Mouse (Mus musculus): ENCODE measurements around the gene Icmt. TPM values are rescaled to one million over a fixed set of nuclear protein-coding genes. Genes with fewer than 3 reads are reported as not detected.

Icmt gene
- polyA plus RNA-seq, 1 experiment from 2014 or later: 27.6 TPM

- no peak for DNase-seq (ENCODE audit: low spot score)
- no peak overlapping the region for H3K27ac ChIP-seq (replicated peaks)
- peaks cover 91% of the 10 kb centered on the region for H3K27me3 ChIP-seq (ENCODE audit: low read depth, poor library complexity, severe bottlenecking)
- 68% methylated on average over 2 of the region's 2 CpGs for WGBS
- no peak overlapping the region for H3K4me3 ChIP-seq
- H3K36me3 ChIP-seq: peaks cover 12% of the 10 kb centered on the region
- no peaks in the 10 kb centered on the region for H3K9me3 ChIP-seq (replicated peaks)
- H3K4me1 ChIP-seq: peaks cover 55% of the 10 kb centered on the region
These were observed 19.1 kb upstream of the Icmt start for GRCm38 (mm10) chr4:152277916-152278315.

DNA sequence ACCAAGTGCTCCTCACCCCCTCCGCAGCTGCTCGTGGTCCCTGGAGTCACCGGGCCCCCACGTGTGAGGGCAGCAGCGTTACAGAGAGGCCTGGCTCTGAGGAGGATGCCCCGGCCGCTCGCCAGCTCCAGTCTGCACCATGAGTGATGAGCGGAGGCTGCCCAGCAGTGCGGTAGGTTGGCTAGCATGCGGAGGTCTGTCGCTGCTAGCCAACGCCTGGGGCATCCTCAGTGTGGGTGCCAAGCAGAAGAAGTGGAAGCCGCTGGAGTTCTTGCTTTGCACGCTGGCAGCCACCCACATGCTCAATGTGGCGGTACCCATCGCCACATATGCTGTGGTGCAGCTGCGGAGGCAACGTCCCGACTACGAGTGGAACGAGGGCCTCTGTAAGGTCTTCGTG, 18.0 kb upstream of the Icmt start:
- no peak for DNase-seq (ENCODE audit: low spot score)
- Histone ChIP-seq H3K4me3 (no peak overlapping the region), H3K27me3 (ENCODE audit: low read depth, poor library complexity, severe bottlenecking) (peaks cover 91% of the 10 kb centered on the region), H3K36me3 (peaks cover 12% of the 10 kb centered on the region), H3K9me3 (replicated peaks) (no peaks in the 10 kb centered on the region), H3K4me1 (peaks cover 55% of the 10 kb centered on the region), H3K27ac (replicated peaks) (no peak overlapping the region)
- 92% methylated on average over 23 of the region's 23 CpGs for WGBS

DNA sequence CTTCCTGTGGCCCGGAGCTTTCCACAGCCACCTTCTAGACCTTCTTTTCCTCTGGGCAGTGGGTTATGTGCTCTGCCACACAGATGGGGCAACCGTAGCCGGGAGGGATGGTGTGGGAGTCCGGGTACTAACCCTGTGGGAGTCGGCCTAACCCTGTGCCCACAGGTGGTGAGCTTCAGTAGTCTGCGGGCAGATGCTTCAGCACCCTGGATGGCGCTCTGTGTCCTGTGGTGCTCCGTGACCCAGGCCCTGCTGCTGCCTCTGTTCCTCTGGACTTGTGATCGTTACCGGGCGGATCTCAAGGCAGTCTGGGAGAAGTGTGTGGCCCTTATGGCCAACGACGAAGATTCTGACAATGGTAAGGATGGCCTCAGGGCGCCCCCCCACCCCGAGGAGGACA, 15.4 kb upstream of the Icmt start:
- 52% methylated on average over 15 of the region's 15 CpGs for WGBS
- H3K4me3 ChIP-seq: no peak overlapping the region
- no peak overlapping the region for H3K27ac ChIP-seq (replicated peaks)
- H3K36me3 ChIP-seq: peaks cover 12% of the 10 kb centered on the region
- no peak for DNase-seq (ENCODE audit: low spot score)
- no peaks in the 10 kb centered on the region for H3K9me3 ChIP-seq (replicated peaks)
- H3K27me3 ChIP-seq (ENCODE audit: low read depth, poor library complexity, severe bottlenecking): peaks cover 91% of the 10 kb centered on the region
- H3K4me1 ChIP-seq: peaks cover 46% of the 10 kb centered on the region

DNA sequence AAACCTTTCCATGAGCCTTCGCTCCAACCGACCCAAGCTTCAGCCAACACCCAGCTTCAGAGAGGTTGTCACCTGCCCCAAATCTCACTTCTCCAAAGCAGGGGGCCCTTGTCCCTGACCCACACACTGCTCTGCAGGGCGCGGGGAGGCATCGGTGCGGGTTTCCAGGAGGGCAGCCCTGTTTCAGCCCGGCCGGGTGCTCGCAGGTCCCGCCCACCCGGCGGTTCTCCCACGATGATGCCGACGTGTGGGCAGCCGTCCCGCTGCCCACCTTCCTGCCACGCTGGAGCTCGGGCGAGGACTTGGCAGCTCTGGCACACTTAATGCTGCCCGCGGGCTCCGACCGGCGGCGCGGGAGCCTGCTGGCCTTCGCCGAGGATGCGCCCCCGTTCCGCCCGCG, 14.3 kb upstream of the Icmt start:
- peaks cover 12% of the 10 kb centered on the region for H3K36me3 ChIP-seq
- peaks cover 52% of the 10 kb centered on the region for H3K4me1 ChIP-seq
- 22% methylated on average over 34 of the region's 34 CpGs for WGBS
- H3K27me3 ChIP-seq (ENCODE audit: low read depth, poor library complexity, severe bottlenecking): peaks cover 93% of the 10 kb centered on the region
- H3K27ac ChIP-seq (replicated peaks): peak overlapping the region; percentile 46; the same call in 1 of the 2 replicates
- peak overlapping the region; percentile 48 for H3K4me3 ChIP-seq
- no peaks in the 10 kb centered on the region for H3K9me3 ChIP-seq (replicated peaks)
- DNase-seq (ENCODE audit: low spot score): no peak

GRCm38 (mm10) chr4:152283186-152283950, 13.7 kb upstream of the Icmt start:
- H3K27ac ChIP-seq (replicated peaks): peak overlapping the region; percentile 46; the same call in 1 of the 2 replicates
- DNase-seq (ENCODE audit: low spot score): peak; percentile 89
- 4% methylated on average over 70 of the region's 70 CpGs for WGBS
- H3K4me3 ChIP-seq: peak overlapping the region; percentile 48
- no peaks in the 10 kb centered on the region for H3K9me3 ChIP-seq (replicated peaks)
- peaks cover 12% of the 10 kb centered on the region for H3K36me3 ChIP-seq
- H3K4me1 ChIP-seq: peaks cover 58% of the 10 kb centered on the region
- H3K27me3 ChIP-seq (ENCODE audit: low read depth, poor library complexity, severe bottlenecking): peaks cover 99% of the 10 kb centered on the region

GRCm38 (mm10) chr4:152285505-152285904, 11.5 kb upstream of the Icmt start:
- H3K9me3 ChIP-seq (replicated peaks): no peaks in the 10 kb centered on the region
- 4% methylated on average over 10 of the region's 10 CpGs for WGBS
- H3K4me1 ChIP-seq: peaks cover 73% of the 10 kb centered on the region
- peak overlapping the region; percentile 49; the same call in 1 of the 2 replicates for H3K4me3 ChIP-seq
- H3K36me3 ChIP-seq: peaks cover 3% of the 10 kb centered on the region; the same call in 1 of the 2 replicates
- peak; percentile 55 for DNase-seq (ENCODE audit: low spot score)
- H3K27ac ChIP-seq (replicated peaks): no peak overlapping the region
- peaks cover 99% of the 10 kb centered on the region for H3K27me3 ChIP-seq (ENCODE audit: low read depth, poor library complexity, severe bottlenecking)

GRCm38 (mm10) chr4:152286183-152286582, 10.8 kb upstream of the Icmt start:
- no peaks in the 10 kb centered on the region for H3K9me3 ChIP-seq (replicated peaks)
- peak overlapping the region; percentile 49 for H3K4me3 ChIP-seq
- under 1% methylated on average over 32 of the region's 32 CpGs for WGBS
- H3K27ac ChIP-seq (replicated peaks): peak overlapping the region; percentile 70
- H3K27me3 ChIP-seq (ENCODE audit: low read depth, poor library complexity, severe bottlenecking): peaks cover 99% of the 10 kb centered on the region
- peaks cover 80% of the 10 kb centered on the region for H3K4me1 ChIP-seq
- peak; percentile 68 for DNase-seq (ENCODE audit: low spot score)
- no peaks in the 10 kb centered on the region; the same call in 1 of the 2 replicates for H3K36me3 ChIP-seq

DNA sequence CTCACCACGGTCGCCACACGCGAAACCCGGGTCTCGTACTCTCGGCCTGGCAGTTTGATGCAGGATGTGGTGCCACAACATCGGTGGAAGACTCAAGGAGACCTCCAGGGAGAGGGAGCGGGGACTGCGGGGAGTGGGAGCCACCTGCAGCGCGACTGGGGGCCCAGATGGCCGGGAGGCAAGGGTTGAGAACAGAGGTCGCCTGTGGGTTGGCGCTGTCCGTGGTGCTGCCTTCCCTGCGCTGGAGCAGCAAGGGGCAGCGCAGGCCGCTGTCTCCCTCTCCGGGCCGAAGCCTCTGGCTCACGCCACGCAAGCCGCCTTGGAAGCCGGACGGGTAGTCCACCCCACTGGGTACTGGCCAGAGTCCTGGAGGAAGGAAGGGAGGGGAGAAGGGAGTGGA, 10.1 kb upstream of the Icmt start:
- 2% methylated on average over 26 of the region's 26 CpGs for WGBS
- H3K9me3 ChIP-seq (replicated peaks): no peaks in the 10 kb centered on the region
- H3K4me3 ChIP-seq: peak overlapping the region; percentile 49
- no peaks in the 10 kb centered on the region for H3K36me3 ChIP-seq
- H3K4me1 ChIP-seq: peaks cover 80% of the 10 kb centered on the region
- H3K27me3 ChIP-seq (ENCODE audit: low read depth, poor library complexity, severe bottlenecking): peaks cover 99% of the 10 kb centered on the region
- peak; percentile 77 for DNase-seq (ENCODE audit: low spot score)
- peak overlapping the region; percentile 70 for H3K27ac ChIP-seq (replicated peaks)

DNA sequence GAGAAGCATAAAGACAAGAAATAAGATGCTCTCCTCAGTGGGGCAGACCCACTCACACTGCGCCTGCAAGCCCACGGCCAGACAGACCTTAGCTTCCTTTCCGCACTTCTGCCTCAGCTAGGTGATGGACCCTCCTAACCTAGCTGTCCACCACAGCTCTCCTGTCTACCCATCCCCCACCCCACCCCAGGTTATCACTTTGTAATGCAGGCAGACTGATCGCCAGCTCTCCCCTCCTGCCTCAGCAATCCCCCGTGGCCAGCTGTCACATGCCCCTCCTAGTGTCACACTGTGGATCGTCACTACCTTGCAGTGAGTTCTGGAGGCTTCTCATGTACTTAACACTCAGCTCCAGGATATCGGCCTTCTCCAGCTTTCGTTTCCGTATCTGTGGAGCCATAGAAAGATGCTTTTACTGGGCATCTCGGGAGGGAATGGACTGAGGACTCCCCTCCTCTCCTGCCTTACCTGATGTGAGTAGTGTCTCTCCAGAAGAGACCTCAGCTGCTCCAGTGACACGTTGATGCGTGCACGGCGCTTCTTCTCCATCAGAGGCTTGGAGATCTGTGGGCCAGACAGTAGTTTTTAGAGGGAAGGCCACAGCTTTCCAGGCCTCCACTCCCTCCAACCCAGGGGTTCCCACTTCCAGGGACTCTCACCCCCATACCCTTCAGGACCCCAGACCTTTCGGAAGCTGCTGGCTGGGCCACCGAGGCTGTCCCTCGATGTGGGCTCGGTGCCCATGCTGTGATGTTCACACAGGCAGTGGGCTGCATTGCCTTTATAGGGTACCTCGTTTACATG, 9.5 kb upstream of the Icmt start:
- Histone ChIP-seq H3K27me3 (ENCODE audit: low read depth, poor library complexity, severe bottlenecking) (peaks cover 99% of the 10 kb centered on the region), H3K9me3 (replicated peaks) (no peaks in the 10 kb centered on the region), H3K27ac (replicated peaks) (peak overlapping the region; percentile 70; the same call in 1 of the 2 replicates), H3K36me3 (no peaks in the 10 kb centered on the region), H3K4me3 (peak overlapping the region; percentile 49), H3K4me1 (peaks cover 84% of the 10 kb centered on the region)
- DNase-seq (ENCODE audit: low spot score): no peak
- 7% methylated on average over 19 of the region's 19 CpGs for WGBS

GRCm38 (mm10) chr4:152288398-152288945, 8.6 kb upstream of the Icmt start:
- no peaks in the 10 kb centered on the region for H3K9me3 ChIP-seq (replicated peaks)
- H3K27me3 ChIP-seq (ENCODE audit: low read depth, poor library complexity, severe bottlenecking): peaks cover 99% of the 10 kb centered on the region
- no peak overlapping the region; the same call in 1 of the 2 replicates for H3K27ac ChIP-seq (replicated peaks)
- DNase-seq (ENCODE audit: low spot score): peak; percentile 60
- WGBS: 38% methylated on average over 18 of the region's 18 CpGs
- H3K36me3 ChIP-seq: no peaks in the 10 kb centered on the region
- peaks cover 84% of the 10 kb centered on the region for H3K4me1 ChIP-seq
- H3K4me3 ChIP-seq: peak overlapping the region; percentile 49

GRCm38 (mm10) chr4:152290385-152290784, 6.6 kb upstream of the Icmt start:
- DNase-seq (ENCODE audit: low spot score): peak; percentile 86
- WGBS: under 1% methylated on average over 39 of the region's 39 CpGs
- peaks cover 99% of the 10 kb centered on the region for H3K27me3 ChIP-seq (ENCODE audit: low read depth, poor library complexity, severe bottlenecking)
- no peaks in the 10 kb centered on the region for H3K9me3 ChIP-seq (replicated peaks)
- peaks cover 89% of the 10 kb centered on the region for H3K4me1 ChIP-seq
- H3K36me3 ChIP-seq: no peaks in the 10 kb centered on the region
- H3K27ac ChIP-seq (replicated peaks): peak overlapping the region; percentile 84
- H3K4me3 ChIP-seq: peak overlapping the region; percentile 48

- Histone ChIP-seq H3K4me3 (peak overlapping the region; percentile 48), H3K4me1 (peaks cover 86% of the 10 kb centered on the region), H3K27me3 (ENCODE audit: low read depth, poor library complexity, severe bottlenecking) (peaks cover 99% of the 10 kb centered on the region), H3K27ac (replicated peaks) (peak overlapping the region; percentile 84), H3K36me3 (no peaks in the 10 kb centered on the region), H3K9me3 (replicated peaks) (no peaks in the 10 kb centered on the region)
- WGBS: 5% methylated on average over 11 of the region's 11 CpGs
- DNase-seq (ENCODE audit: low spot score): peak; percentile 35
These were observed 6.0 kb upstream of the Icmt start for GRCm38 (mm10) chr4:152290991-152291390.
